Mouse (Mus musculus) liver, adult 2 months (tissue): ENCODE measurements at regions not wholly inside any gene's neighbourhood (a gene's known extent, or its start where the extent isn't known, plus 50 kb on each side); places are given as distances from the start of the nearest gene placed in this dataset.
"Not testable (repeated sequence)": the region's sequence is repeated elsewhere in the genome, so short reads cannot be mapped to it uniquely, and the experiment has no call there.

Experiments used
- DNase-seq: peaks from one replicate; pipeline ENCODE4 v3.0.0-alpha.2; 2011; ENCODE audit warnings: low read depth, low spot score; ENCODE audit errors: extremely low read depth
- H3K27ac ChIP-seq: fragments of 200-500 bp; replicated peaks from 2 replicates; pipeline ENCODE4 v1.5.1; 2012; ENCODE audit warnings: low read depth, mild to moderate bottlenecking, control low read depth, inconsistent platforms, low read length; ENCODE audit not compliant: insufficient read depth
- H3K27me3 ChIP-seq: fragments of 200-500 bp; 2 replicates; pipeline ENCODE4 v1.6.1; 2012; ENCODE audit warnings: mild to moderate bottlenecking, moderate library complexity, low read length, inconsistent platforms; ENCODE audit not compliant: control insufficient read depth, insufficient read depth
- H3K36me3 ChIP-seq: fragments of 200-500 bp; 2 replicates; pipeline ENCODE4 v1.6.1; 2012; ENCODE audit warnings: low read length, inconsistent platforms; ENCODE audit not compliant: control insufficient read depth, insufficient read depth
- H3K4me1 ChIP-seq: fragments of 200-500 bp; 2 replicates; pipeline ENCODE4 v1.6.1; 2011; ENCODE audit warnings: low read length; ENCODE audit not compliant: control insufficient read depth, insufficient read depth
- H3K4me3 ChIP-seq: fragments of 200-500 bp; 2 replicates; pipeline ENCODE4 v1.5.1; 2011; ENCODE audit warnings: low read depth, mild to moderate bottlenecking, control low read depth, low read length, moderate library complexity; ENCODE audit not compliant: insufficient read depth
- H3K79me2 ChIP-seq: fragments of 200-500 bp; 2 replicates; pipeline ENCODE4 v1.6.1; 2012; ENCODE audit warnings: inconsistent platforms, mild to moderate bottlenecking, low read length, moderate library complexity; ENCODE audit not compliant: control insufficient read depth, insufficient read depth
- H3K9ac ChIP-seq: fragments of 200-500 bp; 2 replicates; pipeline ENCODE4 v1.6.1; 2012; ENCODE audit warnings: low read depth, mild to moderate bottlenecking, control low read depth, inconsistent platforms, low read length
- CTCF ChIP-seq: fragments of 200-500 bp; IDR thresholded peaks from 2 replicates; pipeline ENCODE4 v1.5.1; 2011; ENCODE audit warnings: low read depth, low read length, control low read depth
- POLR2A ChIP-seq: fragments of 200-500 bp; IDR thresholded peaks from 2 replicates; pipeline ENCODE4 v1.6.1; 2011; ENCODE audit warnings: low read length, control low read depth; ENCODE audit not compliant: insufficient read depth; ENCODE audit errors: extremely low read depth
- WGBS: fragments of 180-500 bp; shearing (Covaris S2); methylation state at CpG from one replicate; pipeline ENCODE4 v1.1.7; 2018; 5-methylcytosine and 5-hydroxymethylcytosine counted together

DNA sequence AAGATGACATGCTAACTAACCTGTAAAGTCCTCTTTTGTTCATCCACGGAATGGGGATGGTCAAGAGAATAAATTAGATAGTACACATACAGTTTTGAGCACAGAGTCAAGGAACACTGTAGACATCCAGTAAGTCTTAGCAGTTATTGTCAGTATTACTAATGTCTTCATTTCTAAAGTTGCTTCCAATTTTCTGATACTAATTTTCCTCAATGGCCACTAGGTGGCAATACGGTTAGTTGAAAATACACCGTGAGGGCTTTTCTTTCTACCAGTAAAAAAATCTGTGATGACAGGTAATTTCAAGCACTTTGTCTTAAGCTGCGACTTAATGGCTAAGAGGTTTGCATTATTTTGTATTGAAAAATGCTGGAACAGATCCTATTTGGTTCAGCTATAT is 203.1 kb downstream of the Kif20b start:
- H3K4me3 ChIP-seq: no peak overlapping the region
- TF ChIP-seq CTCF (peak; percentile 5; the same call in 1 of the 2 replicates), POLR2A (no peak)
- H3K4me1 ChIP-seq: no peaks in the 10 kb centered on the region
- no peak overlapping the region for H3K27ac ChIP-seq
- H3K36me3 ChIP-seq: no peaks in the 10 kb centered on the region
- no peak overlapping the region for H3K9ac ChIP-seq
- H3K27me3 ChIP-seq: no peaks in the 10 kb centered on the region
- 17% methylated on average over 4 of the region's 4 CpGs for WGBS
- DNase-seq: peak; percentile 26
- no peaks in the 10 kb centered on the region for H3K79me2 ChIP-seq

DNA sequence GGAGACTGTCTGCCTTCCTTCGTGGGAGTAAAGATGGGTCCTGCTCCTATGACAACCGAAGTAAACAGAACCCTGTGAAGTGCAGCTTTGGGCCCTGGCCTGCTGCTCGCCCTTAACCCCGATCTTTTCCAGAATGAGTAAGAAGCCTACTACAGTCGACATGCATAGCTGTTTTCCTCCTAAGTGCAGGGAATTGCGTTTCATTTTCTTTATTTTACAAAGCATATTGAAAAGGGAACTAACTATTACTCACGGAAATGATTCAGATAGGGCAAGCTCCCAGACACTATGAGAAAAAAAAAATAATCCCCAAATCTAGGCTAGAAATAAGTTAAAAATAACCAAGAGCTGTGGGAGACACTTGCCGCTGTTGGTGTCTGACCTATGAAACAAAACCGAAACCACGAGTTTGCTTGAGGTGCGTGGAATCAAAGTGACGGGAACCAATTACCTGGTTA is 204.5 kb downstream of the Kif20b start:
- Histone ChIP-seq H3K4me1 (no peaks in the 10 kb centered on the region), H3K27ac (no peak overlapping the region), H3K27me3 (no peaks in the 10 kb centered on the region), H3K36me3 (no peaks in the 10 kb centered on the region), H3K9ac (no peak overlapping the region), H3K4me3 (no peak overlapping the region), H3K79me2 (no peaks in the 10 kb centered on the region)
- WGBS: 66% methylated on average over 12 of the region's 12 CpGs
- no peak for DNase-seq
- no peak for TF ChIP-seq POLR2A
- TF ChIP-seq CTCF: no peak

DNA sequence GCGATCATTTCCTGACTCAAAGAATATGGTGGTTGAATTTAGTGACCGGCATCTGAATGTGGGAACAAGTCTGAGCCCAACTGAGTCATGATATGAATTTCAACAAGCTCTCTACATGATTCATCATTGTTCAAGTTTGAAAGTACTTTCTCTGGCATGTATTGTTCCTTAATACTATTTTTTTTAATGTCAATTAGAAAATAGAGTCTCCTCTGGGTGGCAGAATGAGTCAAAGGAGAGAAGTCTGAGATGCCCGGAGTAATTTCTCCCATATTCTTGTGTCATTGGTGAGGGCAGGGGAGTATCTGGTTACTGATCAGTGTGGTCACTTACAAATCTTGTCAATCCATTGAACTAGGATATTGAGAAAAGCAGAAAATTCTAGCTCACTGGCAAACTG is 205.9 kb downstream of the Kif20b start:
- 80% methylated on average over 3 of the region's 3 CpGs for WGBS
- DNase-seq: no peak
- H3K4me3 ChIP-seq: no peak overlapping the region
- no peak for TF ChIP-seq CTCF
- no peak for TF ChIP-seq POLR2A
- H3K36me3 ChIP-seq: no peaks in the 10 kb centered on the region
- no peak overlapping the region for H3K27ac ChIP-seq
- H3K4me1 ChIP-seq: no peaks in the 10 kb centered on the region
- no peak overlapping the region for H3K9ac ChIP-seq
- no peaks in the 10 kb centered on the region for H3K27me3 ChIP-seq
- no peaks in the 10 kb centered on the region for H3K79me2 ChIP-seq

DNA sequence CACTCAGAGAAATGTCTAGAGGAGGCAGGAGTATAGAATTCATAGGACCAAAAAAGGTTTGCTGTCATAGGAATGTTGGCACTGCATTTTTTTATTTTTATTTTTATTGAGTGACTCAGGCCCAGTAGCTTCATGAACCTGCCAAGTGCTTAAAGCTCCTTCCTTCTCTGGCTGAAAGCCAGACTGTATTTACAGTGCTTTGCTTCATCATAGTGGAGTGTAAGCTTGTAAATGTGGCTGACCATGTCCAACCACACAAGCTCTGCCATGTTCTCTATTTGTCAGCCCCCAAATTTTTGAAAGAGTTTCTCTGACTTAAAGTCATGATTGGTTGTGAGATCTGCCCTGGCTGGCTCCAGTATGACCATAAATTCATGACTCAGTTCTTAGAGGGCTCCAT is 221.0 kb downstream of the Kif20b start:
- Histone ChIP-seq H3K4me3 (no peak overlapping the region), H3K79me2 (no peaks in the 10 kb centered on the region), H3K36me3 (no peaks in the 10 kb centered on the region), H3K27me3 (no peaks in the 10 kb centered on the region), H3K4me1 (peaks cover 2% of the 10 kb centered on the region; the same call in 1 of the 2 replicates), H3K9ac (no peak overlapping the region), H3K27ac (no peak overlapping the region)
- peak; percentile 26 for DNase-seq
- TF ChIP-seq POLR2A: no peak
- no peak for TF ChIP-seq CTCF

DNA sequence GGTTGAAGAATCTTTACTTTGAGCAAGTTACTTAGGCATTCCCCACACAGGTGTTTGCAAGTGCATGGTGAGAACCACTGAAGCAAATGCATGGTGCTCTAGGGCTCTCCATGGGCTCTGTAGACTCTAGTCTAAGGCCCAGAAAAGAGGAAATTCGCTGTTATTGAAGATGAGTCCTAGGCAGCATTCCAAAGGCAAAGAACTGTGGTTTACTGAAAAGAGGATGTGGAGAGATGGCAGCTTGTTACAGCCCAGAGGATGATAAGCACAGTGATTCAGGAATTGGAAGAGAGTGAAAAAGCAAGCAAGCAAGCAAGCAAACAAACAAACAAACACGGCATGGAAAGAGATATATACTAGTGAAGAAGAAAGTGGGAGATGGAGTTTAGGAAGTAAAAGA is 221.6 kb downstream of the Kif20b start:
- DNase-seq: no peak
- no peak overlapping the region for H3K4me3 ChIP-seq
- no peak overlapping the region for H3K9ac ChIP-seq
- no peak overlapping the region for H3K27ac ChIP-seq
- no peaks in the 10 kb centered on the region for H3K79me2 ChIP-seq
- H3K27me3 ChIP-seq: no peaks in the 10 kb centered on the region
- TF ChIP-seq CTCF (no peak), POLR2A (no peak)
- H3K4me1 ChIP-seq: peaks cover 2% of the 10 kb centered on the region; the same call in 1 of the 2 replicates
- 72% methylated on average over 2 of the region's 2 CpGs for WGBS
- no peaks in the 10 kb centered on the region for H3K36me3 ChIP-seq

DNA sequence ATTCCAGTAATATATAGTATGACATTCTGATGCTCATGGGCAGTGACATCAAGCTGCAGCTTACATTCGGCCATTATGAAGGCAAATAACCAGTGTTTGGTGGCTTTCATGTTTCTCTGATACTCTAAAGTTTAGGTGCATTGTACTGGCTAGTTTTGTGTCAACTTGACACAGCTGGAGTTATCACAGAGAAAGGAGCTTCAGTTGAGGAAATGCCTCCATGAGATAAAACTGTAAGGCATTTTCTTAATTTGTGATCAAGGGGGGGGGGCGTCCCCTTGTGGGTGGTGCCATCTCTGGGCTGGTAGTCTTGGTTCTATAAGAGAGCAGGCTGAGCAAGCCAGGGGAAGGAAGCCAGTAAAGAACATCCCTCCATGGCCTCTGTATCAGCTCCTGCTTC is 227.3 kb downstream of the Kif20b start:
- H3K4me1 ChIP-seq, H3K4me3 ChIP-seq, H3K27me3 ChIP-seq, H3K79me2 ChIP-seq, H3K27ac ChIP-seq, H3K9ac ChIP-seq, DNase-seq, H3K36me3 ChIP-seq: not testable (repeated sequence)
- WGBS: 82% methylated on average over 2 of the region's 2 CpGs
